Comparison of ENCODE assay signal across 27 mouse cellular contexts in genomic region chr3:20714671-20715070, GRCm38 (mm10).
A peak's percentile ranks its signal among the peaks of the same experiment; 100 is the strongest.
DNase-seq lines count a peak whose midpoint lies in the region; ATAC-seq and TF ChIP-seq lines count a peak whose summit lies in the region.
"Had no signal": no experiment of that assay in that cellular context is flagged by ENCODE, and none has a peak within 500 bp of the region (broad histone marks: within the 10 kb centered on the region; RNA-seq: fewer than 3 reads in every experiment).

No protein-coding gene starts in this region.

- H3K27ac ChIP-seq in kidney, postnatal 0 days, result no peak overlapping the region
- H3K27ac ChIP-seq in kidney, embryonic 16.5 days (ENCODE audit: low read length), result no peak overlapping the region
- no peak overlapping the region for H3K27ac ChIP-seq in liver, embryonic 12.5 days
- H3K27ac ChIP-seq: embryonic facial prominence, embryonic 12.5 days; forebrain, embryonic 12.5 days; heart, adult 2 months; heart, embryonic 10.5 days; heart, embryonic 13.5 days; hindbrain, embryonic 12.5 days; hindbrain, embryonic 15.5 days had no signal

- TF ChIP-seq CTCF in kidney, postnatal 0 days (IDR thresholded peaks at IDR 0.05; ENCODE audit: low read depth), result no peak

- DNase-seq in kidney, postnatal 0 days (ENCODE audit: low spot score), result peak; percentile 61
- DNase-seq in forelimb bud, embryonic 11.5 days (ENCODE audit: low read depth, low spot score), result peak; percentile 6
- no peak for DNase-seq in urinary bladder, postnatal 4 days (ENCODE audit: low spot score in 2 of 2)
- DNase-seq in Muller cell, postnatal 12 days (ENCODE audit: inconsistent ontology term), result no peak
- DNase-seq: adrenal gland, postnatal 10 days; adrenal gland, postnatal 36 days; cerebellum, adult 18-20 months; cerebellum, adult 9-10 months; cerebellum, postnatal 25 days; gastrocnemius, postnatal 25 days; heart, adult 2 months; heart, postnatal 14 days; heart, postnatal 4 days had no signal

- no peaks in the 10 kb centered on the region for H3K27me3 ChIP-seq in kidney, postnatal 0 days (ENCODE audit: insufficient read depth, low read length)
- no peaks in the 10 kb centered on the region for H3K27me3 ChIP-seq in kidney, embryonic 16.5 days (ENCODE audit: insufficient read depth, low read length)
- H3K27me3 ChIP-seq in liver, embryonic 12.5 days (replicated peaks), result no peaks in the 10 kb centered on the region
- H3K27me3 ChIP-seq: embryonic facial prominence, embryonic 12.5 days; forebrain, embryonic 12.5 days; heart, embryonic 13.5 days; hindbrain, embryonic 12.5 days; hindbrain, embryonic 15.5 days; Patski had no signal

- H3K4me3 ChIP-seq in kidney, postnatal 0 days (replicated peaks; ENCODE audit: low read depth, low read length), result no peak overlapping the region
- no peak overlapping the region for H3K4me3 ChIP-seq in kidney, embryonic 16.5 days (ENCODE audit: low read length)
- H3K4me3 ChIP-seq in liver, embryonic 12.5 days, result no peak overlapping the region
- H3K4me3 ChIP-seq: embryonic facial prominence, embryonic 12.5 days; erythroblast, embryonic 14.5 days; forebrain, embryonic 12.5 days; heart, adult 2 months; heart, embryonic 10.5 days; heart, embryonic 13.5 days; hindbrain, embryonic 12.5 days; hindbrain, embryonic 15.5 days had no signal

- no peak overlapping the region for H3K4me2 ChIP-seq in kidney, postnatal 0 days (ENCODE audit: low read length)
- H3K4me2 ChIP-seq in kidney, embryonic 16.5 days (replicated peaks; ENCODE audit: low read depth, low read length), result no peak overlapping the region
- H3K4me2 ChIP-seq in liver, embryonic 12.5 days, result no peak overlapping the region
- H3K4me2 ChIP-seq: embryonic facial prominence, embryonic 12.5 days; forebrain, embryonic 12.5 days; heart, embryonic 13.5 days; hindbrain, embryonic 12.5 days; hindbrain, embryonic 15.5 days had no signal

- no peaks in the 10 kb centered on the region for H3K4me1 ChIP-seq in kidney, postnatal 0 days (replicated peaks; ENCODE audit: insufficient read depth, low read length)
- H3K4me1 ChIP-seq in kidney, embryonic 16.5 days (ENCODE audit: insufficient read depth, low read length), result no peaks in the 10 kb centered on the region
- H3K4me1 ChIP-seq in liver, embryonic 12.5 days, result no peaks in the 10 kb centered on the region
- H3K4me1 ChIP-seq: embryonic facial prominence, embryonic 12.5 days; forebrain, embryonic 12.5 days; heart, embryonic 10.5 days; heart, embryonic 13.5 days; hindbrain, embryonic 12.5 days; hindbrain, embryonic 15.5 days had no signal

- no peaks in the 10 kb centered on the region for H3K36me3 ChIP-seq in kidney, postnatal 0 days (ENCODE audit: insufficient read depth, low read length)
- no peaks in the 10 kb centered on the region for H3K36me3 ChIP-seq in kidney, embryonic 16.5 days (ENCODE audit: insufficient read depth, low read length)
- no peaks in the 10 kb centered on the region for H3K36me3 ChIP-seq in liver, embryonic 12.5 days
- H3K36me3 ChIP-seq: embryonic facial prominence, embryonic 12.5 days; forebrain, embryonic 12.5 days; heart, embryonic 10.5 days; heart, embryonic 13.5 days; hindbrain, embryonic 12.5 days; hindbrain, embryonic 15.5 days had no signal

- no peak for ATAC-seq in kidney, postnatal 0 days (replicated peaks; ENCODE audit: low FRiP score, low read depth)
- ATAC-seq in kidney, embryonic 16.5 days (ENCODE audit: low FRiP score, low TSS enrichment), result no peak
- 0 out of 2 replicates have a peak, but pooled peaks have one; percentile 27 for ATAC-seq in megakaryocyte, adult 5-6 weeks (ENCODE audit: poor library complexity, severe bottlenecking)
- no peak for ATAC-seq in liver, embryonic 12.5 days
- ATAC-seq: CD4-positive, CD25-positive, alpha-beta regulatory T cell, adult 4 months; forebrain, embryonic 16.5 days; intestine, postnatal 0 days; Patski had no signal

- WGBS in kidney, postnatal 0 days, result 11% methylated on average over 1 of the region's 1 CpGs
- WGBS in kidney, embryonic 16.5 days, result 28% methylated on average over 1 of the region's 1 CpGs
- WGBS in liver, embryonic 12.5 days (ENCODE audit: insufficient replicate concordance), result 17% methylated on average over 1 of the region's 1 CpGs

- no peaks in the 10 kb centered on the region for H3K9me3 ChIP-seq in kidney, postnatal 0 days (replicated peaks; ENCODE audit: low read length)
- H3K9me3 ChIP-seq in kidney, embryonic 16.5 days (ENCODE audit: low read length), result no peaks in the 10 kb centered on the region
- H3K9me3 ChIP-seq in liver, embryonic 12.5 days (replicated peaks), result no peaks in the 10 kb centered on the region
- H3K9me3 ChIP-seq: embryonic facial prominence, embryonic 12.5 days; heart, embryonic 10.5 days; hindbrain, embryonic 12.5 days; hindbrain, embryonic 15.5 days had no signal

- H3K9ac ChIP-seq in kidney, postnatal 0 days (ENCODE audit: low read depth, low read length), result no peak overlapping the region
- no peak overlapping the region for H3K9ac ChIP-seq in kidney, embryonic 16.5 days (replicated peaks; ENCODE audit: low read length)
- H3K9ac ChIP-seq in liver, embryonic 12.5 days, result no peak overlapping the region
- H3K9ac ChIP-seq: embryonic facial prominence, embryonic 12.5 days; forebrain, embryonic 12.5 days; heart, embryonic 13.5 days; hindbrain, embryonic 12.5 days; hindbrain, embryonic 15.5 days had no signal

Comparison
In these comparisons a context has a peak if more than half of its experiments do, and no peak if none do; other contexts are left out.
1. DNase-seq: peak in kidney, postnatal 0 days (single experiment) and forelimb bud, embryonic 11.5 days (single experiment); none in urinary bladder, postnatal 4 days (0 of 2) and Muller cell, postnatal 12 days (single experiment).